In genomic region chr7:80076961-80077716, GRCm38 (mm10) we compare ENCODE assay signal across 11 mouse cellular contexts. TPM values are rescaled to one million over a fixed set of nuclear protein-coding genes. Genes with fewer than 3 reads are reported as not detected.
A peak's percentile ranks its signal among the peaks of the same experiment; 100 is the strongest.
DNase-seq lines count a peak whose midpoint lies in the region; ATAC-seq and TF ChIP-seq lines count a peak whose summit lies in the region.
"Had no signal": no experiment of that assay in that cellular context is flagged by ENCODE, and none has a peak within 500 bp of the region (broad histone marks: within the 10 kb centered on the region; RNA-seq: fewer than 3 reads in every experiment).

No protein-coding gene starts in this region.

- H3K36me3 ChIP-seq in forebrain, embryonic 11.5 days (ENCODE audit: control insufficient read depth, insufficient read depth, low read length) = peaks cover 8% of the 10 kb centered on the region; the same call in 1 of the 2 replicates
- H3K36me3 ChIP-seq in forebrain, embryonic 16.5 days (ENCODE audit: control insufficient read depth, insufficient read depth) = peaks cover 5% of the 10 kb centered on the region
- peaks cover 10% of the 10 kb centered on the region for H3K36me3 ChIP-seq in intestine, embryonic 16.5 days (ENCODE audit: control insufficient read depth, insufficient read depth, low read length)
- peaks cover 12% of the 10 kb centered on the region; the same call in 1 of the 2 replicates for H3K36me3 ChIP-seq in intestine, postnatal 0 days (ENCODE audit: control insufficient read depth, insufficient read depth)
- H3K36me3 ChIP-seq in midbrain, embryonic 11.5 days (ENCODE audit: control insufficient read depth, insufficient read depth, low read length) = peaks cover 10% of the 10 kb centered on the region; the same call in 1 of the 2 replicates
- H3K36me3 ChIP-seq in midbrain, postnatal 0 days (ENCODE audit: insufficient read depth, low read length) = peaks cover 10% of the 10 kb centered on the region
- peaks cover 3% of the 10 kb centered on the region; the same call in 1 of the 2 replicates for H3K36me3 ChIP-seq in stomach, embryonic 16.5 days (ENCODE audit: control insufficient read depth, insufficient read depth, low read length)

- H3K9ac ChIP-seq in forebrain, embryonic 11.5 days (ENCODE audit: low read length) = peak overlapping the region; percentile 50
- no peak overlapping the region for H3K9ac ChIP-seq in forebrain, embryonic 16.5 days (replicated peaks; ENCODE audit: low read depth, low read length)
- no peak overlapping the region for H3K9ac ChIP-seq in intestine, embryonic 16.5 days (ENCODE audit: low read depth, low read length)
- no peak overlapping the region for H3K9ac ChIP-seq in intestine, postnatal 0 days (ENCODE audit: low read depth, low read length)
- H3K9ac ChIP-seq in midbrain, embryonic 11.5 days (ENCODE audit: low read length) = 0 out of 2 replicates have a peak overlapping the region, but pooled peaks have one; percentile 51
- H3K9ac ChIP-seq in midbrain, postnatal 0 days (replicated peaks; ENCODE audit: low read length, poor library complexity, severe bottlenecking) = no peak overlapping the region
- H3K9ac ChIP-seq in stomach, embryonic 16.5 days (ENCODE audit: low read length) = peak overlapping the region; percentile 26; the same call in 1 of the 2 replicates

- peaks cover 42% of the 10 kb centered on the region for H3K4me1 ChIP-seq in forebrain, embryonic 11.5 days (replicated peaks; ENCODE audit: control insufficient read depth, insufficient read depth, low read length)
- peaks cover 41% of the 10 kb centered on the region for H3K4me1 ChIP-seq in forebrain, embryonic 16.5 days (replicated peaks; ENCODE audit: control insufficient read depth, insufficient read depth, low read length)
- H3K4me1 ChIP-seq in intestine, embryonic 16.5 days (ENCODE audit: control insufficient read depth, insufficient read depth, low read length) = peaks cover 54% of the 10 kb centered on the region
- peaks cover 23% of the 10 kb centered on the region for H3K4me1 ChIP-seq in intestine, postnatal 0 days (replicated peaks; ENCODE audit: control insufficient read depth, insufficient read depth, low read length)
- peaks cover 55% of the 10 kb centered on the region for H3K4me1 ChIP-seq in midbrain, embryonic 11.5 days (ENCODE audit: control insufficient read depth, insufficient read depth, low read length)
- H3K4me1 ChIP-seq in midbrain, postnatal 0 days (ENCODE audit: insufficient read depth, low read length) = peaks cover 26% of the 10 kb centered on the region
- H3K4me1 ChIP-seq in stomach, embryonic 16.5 days (ENCODE audit: control insufficient read depth, insufficient read depth, low read length) = peaks cover 55% of the 10 kb centered on the region

- H3K4me3 ChIP-seq in forebrain, embryonic 11.5 days (ENCODE audit: low read depth, low read length) = no peak overlapping the region
- H3K4me3 ChIP-seq in forebrain, embryonic 16.5 days (replicated peaks; ENCODE audit: low read length) = no peak overlapping the region
- H3K4me3 ChIP-seq in intestine, embryonic 16.5 days (ENCODE audit: low read length) = no peak overlapping the region
- H3K4me3 ChIP-seq in intestine, postnatal 0 days (ENCODE audit: low read depth, low read length) = no peak overlapping the region
- no peak overlapping the region for H3K4me3 ChIP-seq in midbrain, embryonic 11.5 days (ENCODE audit: low read depth, low read length)
- H3K4me3 ChIP-seq in midbrain, postnatal 0 days (ENCODE audit: low read depth, low read length) = no peak overlapping the region
- no peak overlapping the region for H3K4me3 ChIP-seq in stomach, embryonic 16.5 days (replicated peaks; ENCODE audit: low read length)

- no peak for DNase-seq in forebrain, embryonic 11.5 days (ENCODE audit: low spot score)
- DNase-seq in midbrain, embryonic 11.5 days (ENCODE audit: low spot score, missing footprints) = no peak
- DNase-seq in midbrain, postnatal 0 days (ENCODE audit: low spot score) = no peak
- no peak for DNase-seq in yolk sac, embryonic 10.5 days (ENCODE audit: low spot score)
- DNase-seq: cerebellum, adult 18-20 months; gastrocnemius, postnatal 25 days had no signal

- ATAC-seq in forebrain, embryonic 11.5 days (replicated peaks; ENCODE audit: low FRiP score) = no peak
- ATAC-seq in forebrain, embryonic 16.5 days = no peak
- no peak for ATAC-seq in intestine, embryonic 16.5 days
- ATAC-seq in intestine, postnatal 0 days = no peak
- ATAC-seq in midbrain, embryonic 11.5 days (ENCODE audit: low FRiP score) = peak; percentile 1; the same call in 1 of the 2 replicates
- ATAC-seq in midbrain, postnatal 0 days (ENCODE audit: low FRiP score) = no peak
- ATAC-seq in stomach, embryonic 16.5 days (ENCODE audit: insufficient read depth, low FRiP score) = no peak

- TF ChIP-seq CTCF in intestine, postnatal 0 days (IDR thresholded peaks at IDR 0.05; ENCODE audit: low read depth) = no peak
- no peak for TF ChIP-seq CTCF in midbrain, postnatal 0 days (IDR thresholded peaks at IDR 0.05)

- no peak overlapping the region for H3K4me2 ChIP-seq in forebrain, embryonic 11.5 days (ENCODE audit: low read depth, low read length, severe bottlenecking)
- H3K4me2 ChIP-seq in forebrain, embryonic 16.5 days (ENCODE audit: low read length) = no peak overlapping the region
- no peak overlapping the region for H3K4me2 ChIP-seq in intestine, embryonic 16.5 days (ENCODE audit: low read depth, low read length)
- no peak overlapping the region for H3K4me2 ChIP-seq in intestine, postnatal 0 days (replicated peaks; ENCODE audit: low read depth)
- H3K4me2 ChIP-seq in midbrain, embryonic 11.5 days = no peak overlapping the region
- H3K4me2 ChIP-seq in midbrain, postnatal 0 days (ENCODE audit: low read depth, low read length, poor library complexity, severe bottlenecking) = no peak overlapping the region
- no peak overlapping the region for H3K4me2 ChIP-seq in stomach, embryonic 16.5 days (ENCODE audit: low read depth, low read length)

- H3K27ac ChIP-seq in forebrain, embryonic 11.5 days (ENCODE audit: low read depth, low read length) = peak overlapping the region; percentile 88
- H3K27ac ChIP-seq in forebrain, embryonic 16.5 days (ENCODE audit: low read length) = no peak overlapping the region
- peak overlapping the region; percentile 90; the same call in 1 of the 2 replicates for H3K27ac ChIP-seq in intestine, embryonic 16.5 days (ENCODE audit: low read length)
- no peak overlapping the region for H3K27ac ChIP-seq in intestine, postnatal 0 days (ENCODE audit: low read depth, low read length)
- peak overlapping the region; percentile 94 for H3K27ac ChIP-seq in midbrain, embryonic 11.5 days (ENCODE audit: low read depth, low read length)
- H3K27ac ChIP-seq in midbrain, postnatal 0 days (ENCODE audit: low read depth, low read length) = no peak overlapping the region
- H3K27ac ChIP-seq in stomach, embryonic 16.5 days (ENCODE audit: low read length) = 0 out of 2 replicates have a peak overlapping the region, but pooled peaks have one; percentile 78

- H3K9me3 ChIP-seq in forebrain, embryonic 11.5 days (ENCODE audit: control insufficient read depth, low read length) = no peaks in the 10 kb centered on the region
- H3K9me3 ChIP-seq in forebrain, embryonic 16.5 days (ENCODE audit: control insufficient read depth, low read length) = no peaks in the 10 kb centered on the region
- H3K9me3 ChIP-seq in intestine, embryonic 16.5 days (ENCODE audit: control insufficient read depth, low read length) = no peaks in the 10 kb centered on the region
- H3K9me3 ChIP-seq in intestine, postnatal 0 days (ENCODE audit: control insufficient read depth) = no peaks in the 10 kb centered on the region
- H3K9me3 ChIP-seq in midbrain, embryonic 11.5 days (ENCODE audit: control insufficient read depth, low read length) = no peaks in the 10 kb centered on the region
- H3K9me3 ChIP-seq in midbrain, postnatal 0 days (ENCODE audit: low read length) = no peaks in the 10 kb centered on the region
- H3K9me3 ChIP-seq in stomach, embryonic 16.5 days (replicated peaks; ENCODE audit: control insufficient read depth, low read length) = no peaks in the 10 kb centered on the region
- H3K9me3 ChIP-seq: G1E had no signal

- WGBS in forebrain, embryonic 11.5 days = 54% methylated on average over 6 of the region's 6 CpGs
- WGBS in forebrain, embryonic 16.5 days = 69% methylated on average over 6 of the region's 6 CpGs
- 73% methylated on average over 6 of the region's 6 CpGs for WGBS in intestine, embryonic 16.5 days
- 79% methylated on average over 6 of the region's 6 CpGs for WGBS in intestine, postnatal 0 days
- WGBS in midbrain, embryonic 11.5 days = 73% methylated on average over 6 of the region's 6 CpGs
- WGBS in midbrain, postnatal 0 days = 67% methylated on average over 6 of the region's 6 CpGs
- WGBS in stomach, embryonic 16.5 days = 81% methylated on average over 6 of the region's 6 CpGs

- no peaks in the 10 kb centered on the region for H3K27me3 ChIP-seq in forebrain, embryonic 11.5 days (ENCODE audit: control insufficient read depth, insufficient read depth, low read length)
- no peaks in the 10 kb centered on the region for H3K27me3 ChIP-seq in forebrain, embryonic 16.5 days (replicated peaks; ENCODE audit: control insufficient read depth, insufficient read depth, low read length)
- no peaks in the 10 kb centered on the region for H3K27me3 ChIP-seq in intestine, embryonic 16.5 days (replicated peaks; ENCODE audit: control insufficient read depth, insufficient read depth, low read length)
- H3K27me3 ChIP-seq in intestine, postnatal 0 days (replicated peaks; ENCODE audit: control insufficient read depth, insufficient read depth, low read length) = no peaks in the 10 kb centered on the region
- H3K27me3 ChIP-seq in midbrain, embryonic 11.5 days (ENCODE audit: control insufficient read depth, insufficient read depth, low read length) = no peaks in the 10 kb centered on the region
- no peaks in the 10 kb centered on the region for H3K27me3 ChIP-seq in midbrain, postnatal 0 days (ENCODE audit: insufficient read depth, low read length)
- H3K27me3 ChIP-seq in stomach, embryonic 16.5 days (ENCODE audit: control insufficient read depth, insufficient read depth, low read length) = no peaks in the 10 kb centered on the region

RNA-seq across cellular contexts. Expression of gene Idh2, which starts 38.1 kb away (rescaled TPM):
- polyA plus RNA-seq in forebrain, embryonic 11.5 days (2014; fragmentation: Nextera tagmentation; extraction: Ambion mirVana) = 403 and 425 TPM in 2 replicates
- polyA plus RNA-seq in forebrain, embryonic 16.5 days (2015; fragmentation: Nextera tagmentation; extraction: Ambion mirVana) = 286 and 298 TPM in 2 replicates
- 540 and 585 TPM in 2 replicates for polyA plus RNA-seq in intestine, embryonic 16.5 days (2015; fragmentation: Nextera tagmentation; extraction: Ambion mirVana)
- 185 and 190 TPM in 2 replicates for polyA plus RNA-seq in intestine, postnatal 0 days (2015; fragmentation: Nextera tagmentation; extraction: Ambion mirVana)
- 349 and 357 TPM in 2 replicates for polyA plus RNA-seq in midbrain, embryonic 11.5 days (2014; fragmentation: Nextera tagmentation; extraction: Ambion mirVana)
- 122 and 136 TPM in 2 replicates for total RNA-seq in midbrain, postnatal 0 days (2014; rRNA removed)
- polyA plus RNA-seq in midbrain, postnatal 0 days (2015; fragmentation: Nextera tagmentation; extraction: Ambion mirVana) = 115 and 124 TPM in 2 replicates
- 606 and 633 TPM in 2 replicates for polyA plus RNA-seq in stomach, embryonic 16.5 days (2015; fragmentation: Nextera tagmentation; extraction: Ambion mirVana)

RNA-seq across cellular contexts. Expression of gene Zfp710, which starts 52.5 kb away (rescaled TPM):
- polyA plus RNA-seq in forebrain, embryonic 11.5 days (2014; fragmentation: Nextera tagmentation; extraction: Ambion mirVana) = 27.9 and 33.0 TPM in 2 replicates
- polyA plus RNA-seq in forebrain, embryonic 16.5 days (2015; fragmentation: Nextera tagmentation; extraction: Ambion mirVana) = 18.7 and 19.6 TPM in 2 replicates
- 12.2 and 12.4 TPM in 2 replicates for polyA plus RNA-seq in intestine, embryonic 16.5 days (2015; fragmentation: Nextera tagmentation; extraction: Ambion mirVana)
- polyA plus RNA-seq in intestine, postnatal 0 days (2015; fragmentation: Nextera tagmentation; extraction: Ambion mirVana) = 8.5 and 9.4 TPM in 2 replicates
- 25.6 and 31.3 TPM in 2 replicates for polyA plus RNA-seq in midbrain, embryonic 11.5 days (2014; fragmentation: Nextera tagmentation; extraction: Ambion mirVana)
- 25.1 and 33.6 TPM in 2 replicates for total RNA-seq in midbrain, postnatal 0 days (2014; rRNA removed)
- polyA plus RNA-seq in midbrain, postnatal 0 days (2015; fragmentation: Nextera tagmentation; extraction: Ambion mirVana) = 9.8 and 10.7 TPM in 2 replicates
- polyA plus RNA-seq in stomach, embryonic 16.5 days (2015; fragmentation: Nextera tagmentation; extraction: Ambion mirVana) = 14.3 and 16.7 TPM in 2 replicates

Comparison
In these comparisons a context has a peak if more than half of its experiments do, and no peak if none do; other contexts are left out.
1. H3K27ac ChIP-seq: peak in forebrain, embryonic 11.5 days (single experiment), intestine, embryonic 16.5 days (single experiment), midbrain, embryonic 11.5 days (single experiment) and stomach, embryonic 16.5 days (single experiment); none in forebrain, embryonic 16.5 days (single experiment), intestine, postnatal 0 days (single experiment) and midbrain, postnatal 0 days (single experiment).
2. H3K9ac ChIP-seq: peak in forebrain, embryonic 11.5 days (single experiment), midbrain, embryonic 11.5 days (single experiment) and stomach, embryonic 16.5 days (single experiment); none in forebrain, embryonic 16.5 days (single experiment), intestine, embryonic 16.5 days (single experiment), intestine, postnatal 0 days (single experiment) and midbrain, postnatal 0 days (single experiment).